In genomic region chr12:50295549-50295948, GRCm38 (mm10) we compare ENCODE assay signal across 19 mouse cellular contexts.
A peak's percentile ranks its signal among the peaks of the same experiment; 100 is the strongest.
DNase-seq lines count a peak whose midpoint lies in the region; ATAC-seq lines count a peak whose summit lies in the region.
"Had no signal": no experiment of that assay in that cellular context is flagged by ENCODE, and none has a peak within 500 bp of the region (broad histone marks: within the 10 kb centered on the region; RNA-seq: fewer than 3 reads in every experiment).

No protein-coding gene starts in this region.

- no peak overlapping the region for H3K9ac ChIP-seq in forebrain, embryonic 11.5 days (ENCODE audit: low read length)
- no peak overlapping the region for H3K9ac ChIP-seq in forebrain, embryonic 16.5 days (replicated peaks; ENCODE audit: low read depth, low read length)
- H3K9ac ChIP-seq in midbrain, embryonic 15.5 days, result no peak overlapping the region
- no peak overlapping the region for H3K9ac ChIP-seq in kidney, embryonic 14.5 days (ENCODE audit: low read depth, low read length)
- H3K9ac ChIP-seq: embryonic facial prominence, embryonic 15.5 days; liver, postnatal 0 days had no signal

- 17% methylated on average over 2 of the region's 2 CpGs for WGBS in forebrain, embryonic 11.5 days
- 40% methylated on average over 2 of the region's 2 CpGs for WGBS in forebrain, embryonic 10.5 days
- WGBS in forebrain, embryonic 16.5 days, result 0% methylated on average over 2 of the region's 2 CpGs
- WGBS in midbrain, embryonic 15.5 days, result 14% methylated on average over 2 of the region's 2 CpGs
- WGBS in kidney, embryonic 14.5 days, result 65% methylated on average over 2 of the region's 2 CpGs

- peak; percentile 87 for ATAC-seq in forebrain, embryonic 11.5 days (replicated peaks; ENCODE audit: low FRiP score)
- ATAC-seq in forebrain, embryonic 16.5 days, result peak; percentile 97
- peak; percentile 88 for ATAC-seq in midbrain, embryonic 15.5 days (replicated peaks)
- ATAC-seq in kidney, embryonic 14.5 days (ENCODE audit: low FRiP score, low TSS enrichment), result no peak
- ATAC-seq: intestine, postnatal 0 days; liver, postnatal 0 days had no signal

- no peak overlapping the region for H3K27ac ChIP-seq in forebrain, embryonic 11.5 days (ENCODE audit: low read depth, low read length)
- H3K27ac ChIP-seq in forebrain, embryonic 10.5 days, result no peak overlapping the region
- no peak overlapping the region for H3K27ac ChIP-seq in forebrain, embryonic 16.5 days (ENCODE audit: low read length)
- H3K27ac ChIP-seq in midbrain, embryonic 15.5 days, result no peak overlapping the region
- no peak overlapping the region for H3K27ac ChIP-seq in kidney, embryonic 14.5 days (ENCODE audit: low read depth, low read length)
- H3K27ac ChIP-seq: embryonic facial prominence, embryonic 15.5 days had no signal

- H3K27me3 ChIP-seq in forebrain, embryonic 11.5 days (ENCODE audit: control insufficient read depth, insufficient read depth, low read length), result no peaks in the 10 kb centered on the region
- peaks cover 11% of the 10 kb centered on the region; the same call in 1 of the 2 replicates for H3K27me3 ChIP-seq in forebrain, embryonic 10.5 days (ENCODE audit: poor library complexity, severe bottlenecking)
- H3K27me3 ChIP-seq in forebrain, embryonic 16.5 days (replicated peaks; ENCODE audit: control insufficient read depth, insufficient read depth, low read length), result no peaks in the 10 kb centered on the region
- peaks cover 6% of the 10 kb centered on the region for H3K27me3 ChIP-seq in midbrain, embryonic 15.5 days (replicated peaks)
- H3K27me3 ChIP-seq in kidney, embryonic 14.5 days (ENCODE audit: control insufficient read depth, insufficient read depth, low read length), result no peaks in the 10 kb centered on the region
- H3K27me3 ChIP-seq: embryonic facial prominence, embryonic 15.5 days had no signal

- no peak overlapping the region for H3K4me3 ChIP-seq in forebrain, embryonic 11.5 days (ENCODE audit: low read depth, low read length)
- H3K4me3 ChIP-seq in forebrain, embryonic 10.5 days, result no peak overlapping the region
- H3K4me3 ChIP-seq in forebrain, embryonic 16.5 days (replicated peaks; ENCODE audit: low read length), result no peak overlapping the region
- no peak overlapping the region for H3K4me3 ChIP-seq in midbrain, embryonic 15.5 days
- no peak overlapping the region for H3K4me3 ChIP-seq in kidney, embryonic 14.5 days (ENCODE audit: low read length)
- H3K4me3 ChIP-seq: embryonic facial prominence, embryonic 15.5 days; myocyte had no signal

- intact Hi-C loops in gastrocnemius, postnatal 36 days (cut with DNase I), result no loop called here

- H3K36me3 ChIP-seq in forebrain, embryonic 11.5 days (ENCODE audit: control insufficient read depth, insufficient read depth, low read length), result no peaks in the 10 kb centered on the region
- no peaks in the 10 kb centered on the region for H3K36me3 ChIP-seq in forebrain, embryonic 10.5 days (replicated peaks)
- H3K36me3 ChIP-seq in forebrain, embryonic 16.5 days (ENCODE audit: control insufficient read depth, insufficient read depth), result no peaks in the 10 kb centered on the region
- no peaks in the 10 kb centered on the region for H3K36me3 ChIP-seq in midbrain, embryonic 15.5 days (replicated peaks)
- H3K36me3 ChIP-seq in kidney, embryonic 14.5 days (ENCODE audit: control insufficient read depth, insufficient read depth, low read length), result no peaks in the 10 kb centered on the region
- H3K36me3 ChIP-seq: embryonic facial prominence, embryonic 15.5 days had no signal

- no peaks in the 10 kb centered on the region; the same call in 1 of the 2 replicates for H3K4me1 ChIP-seq in forebrain, embryonic 11.5 days (replicated peaks; ENCODE audit: control insufficient read depth, insufficient read depth, low read length)
- peaks cover 37% of the 10 kb centered on the region for H3K4me1 ChIP-seq in forebrain, embryonic 10.5 days
- peaks cover 5% of the 10 kb centered on the region for H3K4me1 ChIP-seq in forebrain, embryonic 16.5 days (replicated peaks; ENCODE audit: control insufficient read depth, insufficient read depth, low read length)
- H3K4me1 ChIP-seq in midbrain, embryonic 15.5 days, result no peaks in the 10 kb centered on the region
- no peaks in the 10 kb centered on the region for H3K4me1 ChIP-seq in kidney, embryonic 14.5 days (ENCODE audit: control insufficient read depth, insufficient read depth, low read length)
- H3K4me1 ChIP-seq: embryonic facial prominence, embryonic 15.5 days had no signal

- DNase-seq in forebrain, embryonic 11.5 days (ENCODE audit: low spot score), result no peak
- no peak for DNase-seq in forebrain, embryonic 10.5 days (ENCODE audit: extremely low spot score, low spot score)
- peak; percentile 47 for DNase-seq in brain, adult 2 months (ENCODE audit: low read depth, low spot score)
- DNase-seq in left cerebral cortex, adult 9 months (ENCODE audit: low spot score in 2 of 2), result no peak
- DNase-seq in gastrocnemius, postnatal 36 days, result no peak
- DNase-seq: adrenal gland, adult 2 months; cerebellum, postnatal 14 days; heart, adult 18-20 months; heart, postnatal 14 days; kidney, postnatal 36 days; liver, postnatal 0 days; lung, postnatal 36 days; thymus, postnatal 4 days had no signal

- no peaks in the 10 kb centered on the region for H3K9me3 ChIP-seq in forebrain, embryonic 11.5 days (ENCODE audit: control insufficient read depth, low read length)
- no peaks in the 10 kb centered on the region for H3K9me3 ChIP-seq in forebrain, embryonic 10.5 days
- no peaks in the 10 kb centered on the region for H3K9me3 ChIP-seq in forebrain, embryonic 16.5 days (ENCODE audit: control insufficient read depth, low read length)
- no peaks in the 10 kb centered on the region for H3K9me3 ChIP-seq in midbrain, embryonic 15.5 days
- no peaks in the 10 kb centered on the region for H3K9me3 ChIP-seq in kidney, embryonic 14.5 days (ENCODE audit: control insufficient read depth, low read length)
- H3K9me3 ChIP-seq: embryonic facial prominence, embryonic 15.5 days had no signal

- no peak overlapping the region for H3K4me2 ChIP-seq in forebrain, embryonic 11.5 days (ENCODE audit: low read depth, low read length, severe bottlenecking)
- H3K4me2 ChIP-seq in forebrain, embryonic 16.5 days (ENCODE audit: low read length), result no peak overlapping the region
- no peak overlapping the region for H3K4me2 ChIP-seq in midbrain, embryonic 15.5 days
- no peak overlapping the region for H3K4me2 ChIP-seq in kidney, embryonic 14.5 days (replicated peaks; ENCODE audit: low read depth, low read length)
- H3K4me2 ChIP-seq: embryonic facial prominence, embryonic 15.5 days had no signal
